Mouse (Mus musculus) cortical plate, adult 2 months (tissue): ENCODE measurements at regions not wholly inside any gene's neighbourhood (a gene's known extent, or its start where the extent isn't known, plus 50 kb on each side); places are given as distances from the start of the nearest gene placed in this dataset.

Experiments
- CTCF ChIP-seq: fragments of 200-500 bp; IDR thresholded peaks from 2 replicates; pipeline ENCODE4 v1.5.1; 2011; ENCODE audit warnings: mild to moderate bottlenecking, control low read depth, low read length; ENCODE audit not compliant: insufficient read depth; ENCODE audit errors: extremely low read depth
- POLR2A ChIP-seq: fragments of 200-500 bp; IDR thresholded peaks from 2 replicates; pipeline ENCODE4 v1.6.1; 2011; ENCODE audit warnings: mild to moderate bottlenecking, low read length, control low read depth; ENCODE audit not compliant: insufficient read depth; ENCODE audit errors: extremely low read depth

GRCm38 (mm10) chr3:117412896-117413747 lies 52.4 kb upstream of the Plppr4 start:
- TF ChIP-seq POLR2A (no peak), CTCF (no peak)
